Mouse (Mus musculus) right cerebral cortex, adult 2 months (tissue): Measurements from ENCODE around the gene Lpin3.
A peak's percentile ranks its signal among the peaks of the same experiment; 100 is the strongest.

Experiments
- DNase-seq, 2 experiments: peaks; one replicate each; pipeline ENCODE4 v3.0.0; 2021 to 2022; ENCODE audit warnings: low spot score in 2 of 2

Lpin3 gene

DNA sequence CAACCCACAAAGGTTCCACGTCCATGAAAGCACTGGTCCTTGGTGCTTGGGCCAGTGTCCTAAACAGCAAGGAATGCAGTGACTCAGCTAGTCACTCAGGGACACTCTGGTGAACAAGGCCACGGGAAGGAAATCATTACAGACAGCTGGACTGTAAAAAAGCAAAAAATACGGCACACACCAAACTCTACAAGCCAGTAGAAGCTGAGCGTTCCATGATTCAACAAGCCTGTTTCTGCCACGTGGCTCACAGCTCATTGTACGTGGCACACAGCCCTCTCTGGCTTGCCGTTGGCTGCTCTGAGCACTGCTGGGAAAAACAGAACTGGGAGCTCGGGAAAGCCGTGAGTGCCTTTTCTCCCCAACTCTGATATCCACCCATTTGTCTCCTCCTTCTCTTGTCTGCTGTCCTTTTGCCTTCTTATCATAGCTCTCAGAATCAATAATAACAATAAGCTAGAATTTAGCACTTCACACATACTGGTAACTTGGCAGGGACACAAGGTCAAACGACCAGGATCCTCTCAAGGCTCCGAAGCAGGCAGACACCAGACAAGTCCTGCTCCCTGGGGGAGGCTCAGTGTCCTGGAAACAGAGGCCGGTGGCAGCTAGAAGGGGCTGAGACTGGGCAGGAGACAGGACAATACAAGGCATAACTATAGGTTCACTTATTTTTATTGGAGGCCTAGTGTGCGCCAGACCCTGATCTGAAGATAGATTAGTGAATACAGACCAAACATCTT lies at the start of gene Lpin3:
TSS of gene Lpin3 (plus strand) at position 218 of the 743 bp plus-strand sequence.
- no peak for DNase-seq

DNA sequence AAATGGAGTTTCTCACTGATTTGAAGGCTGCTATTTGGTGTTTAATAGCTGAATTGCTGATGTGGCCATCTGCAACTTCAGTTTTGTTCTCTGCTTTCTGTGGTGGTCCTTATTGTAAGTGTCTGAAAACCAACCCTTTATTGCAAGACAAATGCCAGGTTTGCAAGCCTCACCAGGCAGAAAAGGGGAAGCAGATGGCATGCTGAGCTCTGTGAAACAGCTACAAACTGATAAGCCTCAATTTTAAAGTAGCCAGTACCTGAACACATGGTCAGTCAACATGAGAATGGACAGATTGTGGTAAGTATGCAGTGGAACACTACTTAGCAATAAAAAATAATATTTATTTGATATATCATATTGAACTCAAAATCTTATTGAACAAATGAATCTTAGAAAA lies 39.6 kb upstream of the Lpin3 start:
- DNase-seq, result no peak

DNA sequence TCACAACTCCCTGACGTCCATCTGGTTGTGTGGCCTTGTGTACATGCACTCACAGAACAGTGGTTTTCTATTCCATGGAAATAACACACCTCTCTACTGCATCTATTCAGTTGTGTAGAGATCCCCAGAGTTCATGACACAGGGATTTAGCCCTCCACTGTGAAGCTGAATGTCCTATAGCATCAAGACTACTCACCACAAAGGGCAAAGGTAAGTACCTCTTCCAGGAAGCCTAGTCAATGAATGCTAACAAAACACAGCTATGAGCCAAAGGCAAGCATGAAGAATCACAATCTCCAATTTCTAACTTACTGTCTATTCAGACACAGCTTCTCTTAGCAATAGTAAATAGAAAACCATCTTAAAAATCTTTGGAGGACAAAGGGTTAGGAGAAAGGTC lies 32.8 kb upstream of the Lpin3 start:
- DNase-seq, result no peak

DNA sequence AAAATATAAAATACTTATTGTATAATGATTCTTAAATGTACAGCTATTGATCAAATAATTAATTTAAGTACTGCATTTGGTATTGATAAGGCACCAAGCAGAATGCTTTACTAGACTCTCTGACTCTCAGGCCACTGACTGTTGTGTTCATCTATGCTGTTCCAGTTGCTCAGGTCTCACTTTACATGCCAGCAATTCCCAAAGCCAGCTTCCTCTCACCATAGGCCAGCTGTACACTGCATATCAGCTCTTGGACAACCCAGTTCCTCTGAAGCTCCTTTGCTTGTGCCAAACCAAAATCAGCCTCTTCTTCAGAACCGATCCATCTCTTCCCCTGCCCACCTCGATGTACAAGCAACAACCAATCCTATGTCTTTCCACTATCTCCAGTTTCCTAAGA lies 32.3 kb upstream of the Lpin3 start:
- DNase-seq, result no peak

DNA sequence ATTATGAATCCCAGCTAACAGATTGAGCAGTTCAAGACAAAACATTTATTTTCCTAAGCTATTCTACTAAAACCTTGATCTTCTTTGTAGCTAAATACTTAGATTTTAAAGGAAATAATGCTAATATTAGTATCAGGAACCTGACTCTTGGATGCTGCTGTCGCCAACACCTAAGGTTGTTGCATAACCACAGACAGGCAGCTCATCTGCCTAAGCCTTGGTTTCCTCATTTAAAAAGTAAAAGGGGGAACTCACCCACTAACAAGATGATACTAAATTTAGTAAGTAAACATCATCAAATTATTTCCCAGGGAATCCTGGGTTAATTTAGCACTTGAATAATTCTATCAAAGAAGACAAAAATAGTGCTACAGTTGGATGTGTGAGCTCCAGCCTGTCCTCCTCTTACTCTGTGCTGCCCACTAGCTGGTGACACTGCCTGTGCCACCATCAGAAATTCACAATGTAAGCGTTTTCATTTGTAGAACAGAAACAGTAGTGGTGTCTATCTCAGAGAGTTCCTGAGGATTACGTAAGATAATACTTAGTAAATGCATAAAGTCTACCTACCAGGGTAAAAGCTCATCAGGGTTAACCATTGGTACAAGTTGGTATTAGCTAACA lies 30.7 kb upstream of the Lpin3 start:
- DNase-seq, result no peak

DNA sequence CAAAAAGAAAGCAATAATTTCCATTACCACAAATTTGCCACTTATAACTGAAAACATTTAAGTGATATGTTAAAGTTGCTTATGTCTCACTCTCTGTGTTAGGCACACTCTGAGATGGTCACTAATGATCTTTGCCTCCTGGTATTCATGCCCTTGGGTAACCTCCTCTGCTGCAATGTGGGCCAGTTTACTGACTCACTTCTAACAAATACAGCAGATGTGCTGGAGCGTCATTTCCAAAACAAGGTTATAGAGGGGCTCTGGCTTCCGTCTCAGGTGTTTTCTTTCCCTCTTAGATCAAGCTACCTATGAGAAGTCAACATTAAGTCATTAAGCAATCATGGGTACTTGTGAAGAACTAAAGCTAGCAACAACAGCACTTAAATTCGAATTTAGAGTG lies 30.1 kb upstream of the Lpin3 start:
- DNase-seq, result no peak

DNA sequence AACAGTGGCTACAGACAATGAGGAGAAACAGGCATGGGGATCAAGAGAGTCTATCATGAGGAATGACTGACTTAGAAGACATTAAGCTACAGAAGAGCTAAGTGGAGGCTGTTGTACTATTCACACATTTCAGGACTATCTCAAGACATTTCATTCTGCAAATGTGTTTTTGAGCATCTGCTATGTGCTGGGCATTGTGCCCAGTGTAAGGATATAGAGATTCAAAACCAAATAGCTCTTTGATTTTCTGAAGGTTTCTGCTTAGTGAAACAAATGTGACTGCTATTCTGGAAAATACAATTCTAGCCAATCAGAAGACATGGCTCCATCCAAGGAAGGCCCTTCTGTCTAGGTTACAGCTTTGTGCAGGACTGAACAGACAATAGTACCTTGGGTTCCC lies 25.8 kb upstream of the Lpin3 start:
- DNase-seq, result peak; percentile 74 to 82

DNA sequence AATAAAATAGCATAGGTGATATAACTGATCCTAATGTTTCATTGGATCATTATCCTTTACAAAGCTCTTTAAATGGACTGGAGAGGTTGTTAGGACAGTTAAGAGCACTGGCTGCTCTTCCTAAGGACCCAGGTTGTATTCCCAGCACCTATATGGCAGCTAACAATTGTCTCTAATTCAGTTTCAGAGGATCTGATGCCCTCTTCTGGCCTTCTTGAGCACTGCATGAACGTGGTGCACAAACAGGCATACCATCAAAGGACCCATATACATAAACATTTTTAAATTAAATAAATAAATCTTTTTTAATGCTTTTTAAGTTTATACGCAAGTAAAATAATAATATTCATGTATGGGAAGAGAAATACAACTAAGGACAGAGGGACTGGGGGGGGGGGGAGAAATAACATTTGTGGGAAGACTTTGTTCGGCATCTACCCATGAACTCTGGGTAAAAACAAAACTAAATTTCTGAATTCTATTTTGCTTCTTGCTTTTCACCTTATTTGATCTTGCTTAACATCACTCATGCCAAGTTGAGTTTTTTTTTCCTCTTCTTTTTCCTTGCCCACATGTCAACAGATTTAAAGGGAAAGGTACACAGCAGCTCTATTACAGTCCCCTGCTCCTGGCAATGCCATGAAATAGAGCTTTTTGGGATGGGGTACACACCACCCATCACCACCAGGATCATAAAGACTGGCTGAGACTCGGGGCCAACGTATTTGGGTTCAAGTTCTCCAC lies 23.9 kb upstream of the Lpin3 start:
- no peak for DNase-seq

DNA sequence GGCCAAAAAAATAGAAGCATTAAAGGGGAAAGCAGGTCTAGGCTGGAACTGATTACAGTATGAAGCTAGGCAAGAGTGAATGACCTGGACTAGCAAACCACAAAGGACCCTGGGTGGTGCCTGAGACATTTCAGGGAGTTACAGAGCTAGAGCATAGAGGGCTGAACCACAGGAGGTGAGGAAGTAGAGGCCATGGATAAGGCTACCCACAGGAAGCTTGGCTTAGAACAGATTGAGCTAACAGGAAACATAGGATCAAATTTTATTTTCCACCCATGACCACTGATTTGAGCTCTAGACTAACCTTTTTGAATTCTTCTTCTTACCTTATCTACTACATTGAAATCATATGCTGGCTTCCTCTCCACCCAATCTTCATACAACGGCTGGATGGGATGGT lies 20.1 kb upstream of the Lpin3 start:
- DNase-seq, result no peak

DNA sequence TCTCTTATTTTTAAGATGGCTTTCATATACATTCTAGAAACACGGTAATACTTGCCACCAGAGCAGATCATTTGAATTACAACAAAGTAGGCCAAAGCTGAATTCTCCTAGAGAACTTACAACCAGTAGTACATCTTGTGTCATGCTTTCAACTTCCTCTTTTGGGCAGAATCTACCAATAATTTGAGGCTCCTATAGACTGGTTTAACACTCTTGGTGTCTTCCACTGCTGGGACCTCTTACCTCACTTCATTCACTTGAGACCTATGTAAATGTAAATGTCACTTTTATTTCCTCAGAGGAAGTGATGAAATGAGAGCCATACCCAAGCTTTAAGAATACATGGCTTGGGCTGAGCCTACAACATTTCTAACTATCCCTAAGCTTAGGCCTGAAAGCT lies 16.4 kb upstream of the Lpin3 start:
- no peak for DNase-seq

DNA sequence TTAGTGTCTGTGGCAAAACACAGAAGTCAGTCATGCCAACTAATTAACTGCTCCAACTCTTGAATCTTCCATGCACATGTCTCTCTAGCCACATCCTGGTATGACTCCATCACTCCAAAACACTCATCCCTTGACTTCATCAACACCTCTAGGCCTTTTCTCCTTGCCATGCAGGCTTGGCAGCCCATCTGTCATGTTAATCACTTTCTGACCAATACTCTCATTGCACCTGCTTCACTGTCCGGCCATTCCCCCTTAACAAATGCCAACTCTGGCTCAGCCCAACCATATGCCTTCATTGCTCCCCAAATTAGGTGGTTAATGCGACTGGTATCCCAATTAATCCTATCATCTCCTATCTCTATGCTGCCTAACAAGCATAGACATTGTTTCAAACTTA lies 15.2 kb upstream of the Lpin3 start:
- DNase-seq, result no peak

DNA sequence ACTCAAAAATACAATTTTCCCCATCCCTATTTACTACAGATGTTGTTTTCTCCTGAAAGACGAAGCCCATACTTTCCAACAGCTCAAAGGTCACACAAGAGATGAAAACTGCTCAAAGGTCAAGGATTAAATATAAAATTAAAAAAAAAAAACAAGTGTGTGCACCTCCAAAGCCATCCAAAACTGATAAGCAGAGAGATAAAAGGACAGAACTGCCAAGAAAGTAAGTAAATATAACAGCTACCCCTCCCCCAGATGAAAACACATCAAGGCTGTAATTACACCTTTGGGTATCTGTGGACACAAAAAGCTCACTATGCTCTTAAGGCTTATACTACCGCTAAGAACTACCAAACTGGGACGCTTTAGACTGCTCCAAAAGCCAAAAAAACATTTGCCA lies 11.0 kb upstream of the Lpin3 start:
- no peak for DNase-seq

DNA sequence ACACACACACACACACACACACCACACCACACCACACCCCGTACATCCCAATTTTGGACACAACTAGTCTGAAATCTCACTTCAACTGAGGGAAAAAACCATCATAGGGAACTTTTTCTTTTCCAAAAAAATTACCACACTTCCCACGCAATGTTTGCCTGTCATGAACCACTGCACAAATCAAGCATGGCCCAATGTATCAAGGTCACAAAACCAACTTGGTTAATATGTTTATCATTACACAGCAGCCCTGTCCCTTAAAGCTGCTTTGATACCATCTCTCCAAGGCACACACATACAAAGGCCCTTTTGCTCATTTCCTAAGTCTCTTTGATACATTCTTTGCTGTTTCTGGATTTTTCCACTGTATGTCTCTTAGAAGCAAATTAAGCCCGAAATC lies 9.2 kb upstream of the Lpin3 start:
- DNase-seq, result no peak

DNA sequence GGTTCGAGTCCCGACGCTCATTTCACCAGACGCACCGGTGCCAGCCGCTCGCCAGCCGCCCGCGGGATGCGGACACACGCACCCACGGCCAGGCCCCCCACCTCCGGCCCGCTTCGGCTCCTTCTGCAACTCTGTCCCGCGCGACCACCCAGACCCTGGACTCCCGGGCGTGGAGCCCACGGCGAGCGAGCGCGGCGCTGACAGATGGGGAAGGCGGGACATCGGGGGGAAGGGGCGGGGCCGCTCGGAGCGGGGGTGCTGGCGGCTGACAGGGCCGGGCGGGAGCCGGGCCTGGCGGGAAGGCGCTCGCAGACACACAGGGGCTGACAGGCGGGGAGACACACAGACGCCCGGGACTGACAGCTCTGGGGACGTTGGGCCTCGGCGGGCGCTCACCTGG lies 8.1 kb upstream of the Lpin3 start:
- DNase-seq, result peak; percentile 53 to 57

DNA sequence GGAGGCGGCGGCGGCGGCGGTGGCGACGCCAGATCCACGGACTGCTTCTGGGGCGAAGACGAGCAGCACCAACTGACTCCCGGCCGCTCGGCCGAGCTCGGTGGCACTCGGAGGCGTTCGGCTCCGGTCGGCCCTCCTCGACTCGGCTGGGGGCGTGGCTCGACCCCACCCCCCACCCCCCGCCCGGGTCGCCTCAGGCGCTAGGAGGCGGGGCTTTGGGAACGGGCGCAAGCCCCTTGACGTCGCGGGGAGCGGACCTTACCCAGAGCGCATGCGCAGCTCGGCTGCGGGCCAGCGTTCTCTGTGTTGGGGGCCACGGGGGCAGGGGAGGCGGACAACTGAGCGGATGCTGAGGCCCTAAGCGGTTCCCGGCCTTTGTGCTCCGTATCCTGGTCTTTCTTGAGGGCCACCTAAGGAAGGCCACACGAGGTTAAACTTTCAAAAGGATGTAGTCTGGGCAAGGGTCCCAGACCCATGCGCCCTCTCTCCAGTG lies 7.5 kb upstream of the Lpin3 start, which contains the start of gene Zhx3:
TSS of gene Zhx3 (minus strand) at position 109 of the 493 bp plus-strand sequence.
- peak; percentile 85 to 86 for DNase-seq

DNA sequence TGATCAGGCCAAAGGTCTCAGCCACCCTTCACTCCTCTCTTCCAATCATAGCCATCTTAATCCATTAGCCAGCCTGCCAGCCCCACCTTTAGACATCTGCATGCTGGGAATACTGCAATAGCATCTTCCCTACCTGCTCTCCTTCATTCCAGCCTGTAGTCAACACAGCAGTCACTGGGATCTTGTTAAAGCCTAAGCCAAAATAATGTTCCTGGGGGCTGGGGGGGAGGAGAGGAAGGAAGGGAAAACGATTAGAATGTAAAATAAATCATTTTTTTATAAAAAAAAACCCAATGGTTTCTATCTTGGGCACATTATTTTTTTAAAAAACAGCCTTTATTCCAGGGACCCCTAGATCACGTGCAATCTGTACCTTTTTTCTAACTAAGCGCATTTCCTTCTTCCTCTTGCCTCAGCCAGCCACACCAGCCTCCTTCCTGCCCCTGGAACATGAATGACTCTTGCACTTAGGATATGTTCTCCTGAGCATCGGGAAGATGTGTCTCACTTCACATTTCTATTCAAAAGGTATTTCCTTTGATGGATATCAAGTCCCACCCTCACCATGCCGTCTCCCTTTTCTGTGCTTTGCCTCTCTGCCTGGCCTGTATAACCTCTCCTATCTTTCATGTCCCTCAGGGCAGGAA lies 6.1 kb upstream of the Lpin3 start:
- DNase-seq, result no peak

DNA sequence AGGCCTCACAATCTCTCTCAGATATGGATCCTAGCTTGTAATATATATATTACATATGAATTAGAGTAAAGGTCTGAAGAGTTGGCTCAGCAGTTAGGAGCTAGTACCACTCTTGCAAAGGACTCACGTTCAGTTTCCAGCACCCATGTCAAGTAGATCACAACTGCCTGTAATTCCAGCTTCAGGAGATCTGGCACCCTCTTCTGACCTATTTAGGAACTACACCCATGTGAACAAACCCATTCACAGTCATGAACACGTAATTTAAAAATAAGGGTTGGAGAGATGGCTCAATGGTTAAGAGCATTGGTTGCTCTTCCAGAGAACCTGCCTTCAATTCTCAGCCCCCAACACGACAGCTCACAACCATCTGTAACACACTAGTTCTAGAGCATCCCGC lies 4.4 kb upstream of the Lpin3 start:
- DNase-seq, result no peak

DNA sequence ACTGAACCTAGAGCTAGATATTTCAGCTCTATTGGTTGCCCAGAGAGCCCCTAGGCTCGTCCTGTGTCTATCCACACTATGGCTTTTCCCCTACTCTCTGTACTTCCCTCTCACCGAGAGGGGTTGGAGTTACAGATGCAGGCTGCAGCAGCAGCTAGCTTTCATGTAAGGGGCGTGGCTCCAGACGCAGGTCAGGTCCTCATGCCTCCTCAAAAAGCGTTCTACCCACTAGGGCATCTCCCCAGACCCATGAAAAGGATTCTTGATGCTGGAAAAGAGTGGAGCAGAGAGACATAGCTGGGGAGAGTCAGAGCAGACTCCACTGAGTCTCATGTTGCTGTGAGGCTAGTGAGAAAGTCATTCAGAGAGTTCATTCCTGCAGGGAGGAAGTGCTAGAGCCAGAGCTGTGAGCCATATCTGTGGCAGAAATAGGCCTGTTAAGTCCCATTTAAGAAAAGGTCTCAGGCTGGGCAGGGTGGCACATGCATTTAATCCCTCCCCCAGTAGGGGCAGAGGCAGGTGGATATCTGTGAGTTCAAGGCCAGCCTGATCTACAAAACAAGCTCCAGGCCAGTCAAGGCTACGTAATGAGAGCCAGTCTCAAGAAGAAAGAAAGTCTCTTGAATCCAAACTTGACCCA lies 1.1 kb downstream of the Lpin3 start:
- no peak for DNase-seq

DNA sequence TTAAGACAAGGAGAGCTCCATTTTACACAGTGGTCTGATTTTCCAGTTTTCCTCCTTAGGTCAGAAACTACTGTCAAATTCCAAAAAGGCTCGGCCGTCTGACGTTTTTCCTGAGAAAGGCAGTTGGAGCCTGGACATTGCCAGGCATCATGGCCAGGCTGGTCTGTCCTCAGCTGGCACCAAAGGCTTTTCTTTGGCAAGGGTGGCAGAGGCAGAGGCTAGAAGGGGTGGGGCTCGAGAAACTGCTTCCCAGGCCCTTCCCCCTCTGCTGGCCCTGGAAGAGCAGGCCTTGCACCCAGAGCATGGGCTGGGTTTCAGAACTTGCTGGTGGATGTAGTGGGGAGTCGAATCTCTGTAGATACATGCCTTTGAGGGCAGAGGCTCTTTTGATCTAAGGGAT lies 2.0 kb downstream of the Lpin3 start:
- DNase-seq, result no peak

DNA sequence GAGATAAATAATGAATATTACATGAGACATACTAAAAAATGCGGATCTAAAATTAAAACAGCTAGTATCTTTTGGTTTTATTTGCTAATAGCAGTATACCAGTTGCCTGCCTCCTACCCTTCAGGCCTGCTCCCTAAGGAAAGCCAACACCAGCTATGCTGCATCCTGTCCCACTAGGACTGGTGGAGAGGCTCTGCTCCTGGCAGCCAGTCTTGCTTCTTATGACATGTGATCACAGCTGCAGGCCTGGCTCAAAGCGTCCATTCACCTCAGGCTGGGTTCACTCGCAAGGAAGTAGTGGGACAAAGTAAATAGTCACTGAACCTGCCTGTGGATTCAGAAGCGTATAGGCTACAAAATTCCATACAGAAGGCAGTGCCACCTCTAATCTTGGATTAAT lies 3.4 kb downstream of the Lpin3 start:
- no peak for DNase-seq

DNA sequence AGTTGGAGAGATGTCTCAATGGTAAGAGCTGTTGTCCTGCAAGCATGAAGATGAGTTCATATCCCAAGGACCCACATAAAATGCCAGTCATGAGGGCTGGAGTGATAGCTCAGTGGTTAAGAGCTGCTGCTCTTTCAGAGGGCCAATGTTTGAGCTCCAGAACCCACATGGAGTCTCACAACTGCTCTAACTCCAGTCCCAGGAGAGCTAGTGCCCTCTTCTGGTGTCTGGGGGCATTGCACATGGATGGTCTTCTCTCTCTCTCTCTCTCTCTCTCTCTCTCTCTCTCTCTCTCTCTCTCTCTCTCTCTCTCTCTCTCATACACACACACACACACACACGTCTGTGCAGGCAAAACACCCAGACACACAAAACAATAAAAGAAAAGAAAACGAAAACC lies 4.4 kb downstream of the Lpin3 start:
- peak in 1 of 2 experiments; percentile 26 for DNase-seq

DNA sequence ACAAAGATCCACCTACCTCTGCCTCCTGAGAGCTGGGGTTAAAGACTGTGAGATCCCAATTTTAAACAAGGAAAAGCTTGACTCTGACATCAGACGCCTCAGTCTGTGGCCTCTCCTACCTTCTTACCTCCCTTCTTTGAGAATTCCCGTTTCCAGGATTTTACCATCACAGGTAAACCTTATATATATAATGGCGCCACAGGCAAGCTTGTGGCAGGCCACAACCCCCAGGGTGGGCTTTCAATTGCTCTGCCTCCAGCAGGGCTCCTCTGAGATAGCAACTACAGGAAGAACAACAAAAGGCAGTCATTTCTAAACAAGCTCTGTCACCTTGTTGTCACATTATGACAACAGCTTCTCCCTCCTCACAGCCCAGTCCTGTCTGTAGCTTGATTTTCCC lies 5.8 kb downstream of the Lpin3 start:
- no peak for DNase-seq
